In genomic region chr13:37830874-37831311, GRCm38 (mm10) we compare ENCODE assay signal across 11 mouse cellular contexts. TPM values are rescaled to one million over a fixed set of nuclear protein-coding genes. Genes with fewer than 3 reads are reported as not detected.
DNase-seq lines count a peak whose midpoint lies in the region; ATAC-seq lines count a peak whose summit lies in the region.
"Had no signal": no experiment of that assay in that cellular context is flagged by ENCODE, and none has a peak within 500 bp of the region (broad histone marks: within the 10 kb centered on the region; RNA-seq: fewer than 3 reads in every experiment).

No protein-coding gene starts in this region.

- ATAC-seq in kidney, embryonic 16.5 days (ENCODE audit: low FRiP score, low TSS enrichment), result peak; percentile 7; the same call in 1 of the 2 replicates
- peak; percentile 37; the same call in 1 of the 2 replicates for ATAC-seq in stomach, embryonic 15.5 days (ENCODE audit: insufficient read depth, low FRiP score, low read depth)
- ATAC-seq: midbrain, embryonic 15.5 days had no signal

- H3K4me3 ChIP-seq in kidney, embryonic 16.5 days (ENCODE audit: low read length), result no peak overlapping the region
- no peak overlapping the region for H3K4me3 ChIP-seq in stomach, embryonic 15.5 days (replicated peaks)
- H3K4me3 ChIP-seq: layer of hippocampus, adult 2 months; midbrain, embryonic 15.5 days had no signal

- 34% methylated on average over 4 of the region's 4 CpGs for WGBS in kidney, embryonic 16.5 days
- 37% methylated on average over 4 of the region's 4 CpGs for WGBS in stomach, embryonic 15.5 days

- H3K9ac ChIP-seq in kidney, embryonic 16.5 days (replicated peaks; ENCODE audit: low read length), result no peak overlapping the region
- peak overlapping the region; percentile 8; the same call in 1 of the 2 replicates for H3K9ac ChIP-seq in stomach, embryonic 15.5 days
- H3K9ac ChIP-seq: midbrain, embryonic 15.5 days had no signal

- no peaks in the 10 kb centered on the region for H3K9me3 ChIP-seq in kidney, embryonic 16.5 days (ENCODE audit: low read length)
- no peaks in the 10 kb centered on the region for H3K9me3 ChIP-seq in stomach, embryonic 15.5 days
- H3K9me3 ChIP-seq: midbrain, embryonic 15.5 days had no signal

- intact Hi-C loops in left cerebral cortex, postnatal 36 days (cut with DNase I), result no loop called here

- no peaks in the 10 kb centered on the region for H3K27me3 ChIP-seq in kidney, embryonic 16.5 days (ENCODE audit: insufficient read depth, low read length)
- no peaks in the 10 kb centered on the region for H3K27me3 ChIP-seq in stomach, embryonic 15.5 days (replicated peaks)

- H3K27ac ChIP-seq in kidney, embryonic 16.5 days (ENCODE audit: low read length), result peak overlapping the region; percentile 70; the same call in 1 of the 2 replicates
- H3K27ac ChIP-seq in stomach, embryonic 15.5 days, result peak overlapping the region; percentile 71
- H3K27ac ChIP-seq: layer of hippocampus, adult 2 months; midbrain, embryonic 15.5 days had no signal

- H3K4me1 ChIP-seq in kidney, embryonic 16.5 days (ENCODE audit: insufficient read depth, low read length), result peaks cover 59% of the 10 kb centered on the region
- H3K4me1 ChIP-seq in stomach, embryonic 15.5 days, result peaks cover 34% of the 10 kb centered on the region

- H3K4me2 ChIP-seq in kidney, embryonic 16.5 days (replicated peaks; ENCODE audit: low read depth, low read length), result peak overlapping the region; percentile 14; the same call in 1 of the 2 replicates
- H3K4me2 ChIP-seq in stomach, embryonic 15.5 days, result peak overlapping the region; percentile 8; the same call in 1 of the 2 replicates
- H3K4me2 ChIP-seq: midbrain, embryonic 15.5 days had no signal

- no peaks in the 10 kb centered on the region for H3K36me3 ChIP-seq in kidney, embryonic 16.5 days (ENCODE audit: insufficient read depth, low read length)
- no peaks in the 10 kb centered on the region for H3K36me3 ChIP-seq in stomach, embryonic 15.5 days
- H3K36me3 ChIP-seq: midbrain, embryonic 15.5 days had no signal

- peak; percentile 85 for DNase-seq in adrenal gland, adult 2 months
- no peak for DNase-seq in adrenal gland, postnatal 4 days (ENCODE audit: low spot score in 2 of 2)
- DNase-seq in ovary, postnatal 36 days (ENCODE audit: low spot score), result peak; percentile 22
- DNase-seq in ovary, postnatal 10 days (ENCODE audit: low spot score), result no peak
- no peak for DNase-seq in left cerebral cortex, postnatal 36 days (ENCODE audit: low spot score in 2 of 2)
- no peak for DNase-seq in left cerebral cortex, adult 18-20 months (ENCODE audit: low spot score in 2 of 2)
- DNase-seq: right cerebral cortex, postnatal 4 days had no signal

RNA-seq across cellular contexts. Expression of gene Rreb1, which starts 52.7 kb away (rescaled TPM):
- total RNA-seq in adrenal gland, adult 2 months (2021), result 10 to 100 TPM; 51.5 to 57.6 TPM
- 28.9 and 40.9 TPM in 2 replicates for polyA plus RNA-seq in adrenal gland, adult 2 months (2012; rRNA removed)
- total RNA-seq in adrenal gland, postnatal 4 days (2021), result 10 to 100 TPM; 83.9 to 84.6 TPM
- 13.5 and 18.3 TPM in 2 replicates for polyA plus RNA-seq in kidney, embryonic 16.5 days (2015; fragmentation: Nextera tagmentation; extraction: Ambion mirVana)
- 12.8 and 16.0 TPM in 2 replicates for polyA plus RNA-seq in stomach, embryonic 15.5 days (2015; fragmentation: Nextera tagmentation; extraction: Ambion mirVana)
- 10 to 100 TPM; 20.7 to 44.1 TPM for total RNA-seq in left cerebral cortex, postnatal 36 days (2021)
- 10 to 100 TPM; 35.5 to 42.3 TPM for total RNA-seq in left cerebral cortex, adult 18-20 months (2021)

Comparison
In these comparisons a context has a peak if more than half of its experiments do, and no peak if none do; other contexts are left out.
1. DNase-seq: peak in adrenal gland, adult 2 months (single experiment) and ovary, postnatal 36 days (single experiment); none in adrenal gland, postnatal 4 days (0 of 2), ovary, postnatal 10 days (single experiment), left cerebral cortex, postnatal 36 days (0 of 2) and left cerebral cortex, adult 18-20 months (0 of 2).